Mouse (Mus musculus): ENCODE results near the gene Fam3c. TPM values are rescaled to one million over a fixed set of nuclear protein-coding genes. Genes with fewer than 3 reads are reported as not detected.

Gene Fam3c
- 31.2 and 34.3 TPM in 2 replicates for polyA plus RNA-seq (2014; fragmentation: Nextera tagmentation; extraction: Ambion mirVana)

DNA sequence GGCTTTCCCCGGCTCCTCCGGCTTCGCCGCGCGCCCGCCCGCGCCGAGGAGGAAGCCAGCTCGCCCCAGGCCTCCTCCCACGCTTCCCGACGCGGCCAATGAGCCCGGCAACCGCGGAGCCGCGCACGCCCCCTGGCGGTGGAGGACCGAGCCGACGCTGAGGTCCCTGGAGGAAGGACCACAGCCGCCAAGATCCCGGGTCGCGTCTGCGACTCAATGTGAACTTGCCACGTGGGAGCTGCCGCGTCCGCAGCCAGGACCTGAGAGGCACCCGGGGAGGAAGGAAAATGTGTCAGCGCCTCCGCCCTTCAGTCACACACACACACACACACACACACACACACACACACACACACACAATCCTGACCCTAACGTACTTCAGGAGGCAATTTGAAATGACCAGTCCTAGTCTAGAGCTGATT is at the start of gene Fam3c:
TSS of gene Fam3c (minus strand) at position 158 of the 422 bp plus-strand sequence.
- WGBS, result under 1% methylated on average over 37 of the region's 38 CpGs
- Histone ChIP-seq H3K9ac (ENCODE audit: low read length) (peak within 1 kb of the TSS; percentile 89), H3K4me2 (peak within 1 kb of the TSS; percentile 60), H3K4me3 (ENCODE audit: low read depth, low read length) (peak within 1 kb of the TSS; percentile 70), H3K4me1 (ENCODE audit: control insufficient read depth, insufficient read depth, low read length) (peaks cover 3% of the 10 kb centered on the region; the same call in 1 of the 2 replicates), H3K27me3 (ENCODE audit: control insufficient read depth, insufficient read depth, low read length) (no peaks in the 10 kb centered on the region), H3K36me3 (ENCODE audit: control insufficient read depth, insufficient read depth, low read length) (no peaks in the 10 kb centered on the region), H3K27ac (ENCODE audit: low read depth, low read length) (peak within 1 kb of the TSS; percentile 72), H3K9me3 (ENCODE audit: control insufficient read depth, low read length) (no peaks in the 10 kb centered on the region)
- DNase-seq (ENCODE audit: low spot score, missing footprints), result peak; percentile 100
- peak; percentile 99 for ATAC-seq (ENCODE audit: low FRiP score)

DNA sequence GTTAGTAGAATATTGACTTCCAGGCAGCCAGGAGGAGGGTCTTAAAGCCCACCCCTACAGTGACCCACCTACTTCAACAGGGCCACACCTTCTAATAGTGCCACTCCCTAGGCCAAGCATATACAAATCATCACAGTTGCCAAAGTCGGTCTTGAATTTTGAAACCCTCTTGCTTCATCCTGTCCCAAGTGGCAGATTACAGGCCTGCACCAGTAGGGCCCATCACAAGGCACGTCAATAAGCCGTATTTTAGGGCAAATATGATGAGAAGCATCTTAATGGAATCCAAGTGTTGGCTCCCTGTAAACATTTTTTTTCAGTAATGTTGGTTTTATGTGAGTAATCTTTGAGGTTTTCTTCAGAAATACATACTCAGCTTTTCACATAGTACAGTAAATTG is 49.0 kb upstream of the Fam3c start:
- H3K4me2 ChIP-seq, result no peak overlapping the region
- ATAC-seq (ENCODE audit: low FRiP score), result no peak
- 88% methylated on average over 3 of the region's 3 CpGs for WGBS

DNA sequence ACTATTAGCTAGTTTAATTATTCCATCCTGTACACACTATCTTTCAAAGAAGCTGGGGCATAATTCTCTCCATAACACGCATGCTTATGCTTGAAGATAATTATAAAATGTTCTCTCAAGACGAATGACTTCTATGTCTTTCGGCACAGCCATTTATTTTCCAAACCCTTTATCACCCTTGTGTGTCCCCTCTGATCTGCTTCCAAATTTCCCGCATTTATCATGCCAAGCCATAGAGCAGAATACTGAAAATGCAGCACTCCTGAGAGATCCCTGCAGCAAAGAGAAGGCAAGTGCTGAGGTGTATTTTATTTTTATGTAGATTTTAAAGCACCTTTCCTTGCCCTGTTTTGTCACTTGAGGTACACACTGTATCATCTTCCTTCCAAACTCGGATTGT is 47.7 kb upstream of the Fam3c start:
- DNase-seq (ENCODE audit: low spot score, missing footprints), result no peak
- 91% methylated on average over 5 of the region's 5 CpGs for WGBS
- Histone ChIP-seq H3K27me3 (ENCODE audit: control insufficient read depth, insufficient read depth, low read length) (no peaks in the 10 kb centered on the region), H3K4me3 (ENCODE audit: low read depth, low read length) (no peak overlapping the region), H3K4me2 (no peak overlapping the region), H3K9me3 (ENCODE audit: control insufficient read depth, low read length) (no peaks in the 10 kb centered on the region), H3K36me3 (ENCODE audit: control insufficient read depth, insufficient read depth, low read length) (no peaks in the 10 kb centered on the region), H3K4me1 (ENCODE audit: control insufficient read depth, insufficient read depth, low read length) (no peaks in the 10 kb centered on the region), H3K27ac (ENCODE audit: low read depth, low read length) (no peak overlapping the region), H3K9ac (ENCODE audit: low read length) (no peak overlapping the region)
- ATAC-seq (ENCODE audit: low FRiP score), result no peak

More for the DNA sequence above, 49.0 kb upstream of the Fam3c start:
- H3K9ac ChIP-seq (ENCODE audit: low read length), result no peak overlapping the region
- no peak for DNase-seq (ENCODE audit: low spot score, missing footprints)
- no peaks in the 10 kb centered on the region for H3K36me3 ChIP-seq (ENCODE audit: control insufficient read depth, insufficient read depth, low read length)
- H3K27me3 ChIP-seq (ENCODE audit: control insufficient read depth, insufficient read depth, low read length), result no peaks in the 10 kb centered on the region
- no peaks in the 10 kb centered on the region for H3K4me1 ChIP-seq (ENCODE audit: control insufficient read depth, insufficient read depth, low read length)
- H3K4me3 ChIP-seq (ENCODE audit: low read depth, low read length), result no peak overlapping the region
- H3K27ac ChIP-seq (ENCODE audit: low read depth, low read length), result no peak overlapping the region
- no peaks in the 10 kb centered on the region for H3K9me3 ChIP-seq (ENCODE audit: control insufficient read depth, low read length)

DNA sequence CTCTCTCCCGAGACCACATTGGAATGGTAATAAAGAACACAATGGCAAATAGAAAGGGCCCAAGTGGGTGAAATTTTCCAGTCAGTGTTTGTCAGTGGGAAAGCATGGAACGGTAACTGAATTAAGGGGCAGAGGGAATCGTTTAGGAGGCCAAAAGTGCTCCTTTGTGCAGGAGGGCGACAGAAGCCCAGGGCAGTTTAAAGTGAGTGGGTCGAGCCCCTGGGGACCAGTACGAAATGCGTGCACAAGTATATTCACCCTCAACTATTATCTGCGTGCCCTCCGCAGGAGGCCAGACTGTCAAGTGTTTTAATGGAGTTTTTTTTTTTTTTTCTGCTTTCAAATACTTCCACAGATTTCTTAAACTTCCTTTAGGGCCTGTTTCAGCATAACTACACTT is 47.3 kb upstream of the Fam3c start:
- Histone ChIP-seq H3K4me2 (no peak overlapping the region), H3K36me3 (ENCODE audit: control insufficient read depth, insufficient read depth, low read length) (no peaks in the 10 kb centered on the region), H3K27ac (ENCODE audit: low read depth, low read length) (no peak overlapping the region), H3K27me3 (ENCODE audit: control insufficient read depth, insufficient read depth, low read length) (no peaks in the 10 kb centered on the region), H3K9me3 (ENCODE audit: control insufficient read depth, low read length) (no peaks in the 10 kb centered on the region), H3K9ac (ENCODE audit: low read length) (no peak overlapping the region), H3K4me1 (ENCODE audit: control insufficient read depth, insufficient read depth, low read length) (no peaks in the 10 kb centered on the region), H3K4me3 (ENCODE audit: low read depth, low read length) (no peak overlapping the region)
- DNase-seq (ENCODE audit: low spot score, missing footprints) (no peak), ATAC-seq (ENCODE audit: low FRiP score) (no peak)
- WGBS, result 72% methylated on average over 9 of the region's 9 CpGs

DNA sequence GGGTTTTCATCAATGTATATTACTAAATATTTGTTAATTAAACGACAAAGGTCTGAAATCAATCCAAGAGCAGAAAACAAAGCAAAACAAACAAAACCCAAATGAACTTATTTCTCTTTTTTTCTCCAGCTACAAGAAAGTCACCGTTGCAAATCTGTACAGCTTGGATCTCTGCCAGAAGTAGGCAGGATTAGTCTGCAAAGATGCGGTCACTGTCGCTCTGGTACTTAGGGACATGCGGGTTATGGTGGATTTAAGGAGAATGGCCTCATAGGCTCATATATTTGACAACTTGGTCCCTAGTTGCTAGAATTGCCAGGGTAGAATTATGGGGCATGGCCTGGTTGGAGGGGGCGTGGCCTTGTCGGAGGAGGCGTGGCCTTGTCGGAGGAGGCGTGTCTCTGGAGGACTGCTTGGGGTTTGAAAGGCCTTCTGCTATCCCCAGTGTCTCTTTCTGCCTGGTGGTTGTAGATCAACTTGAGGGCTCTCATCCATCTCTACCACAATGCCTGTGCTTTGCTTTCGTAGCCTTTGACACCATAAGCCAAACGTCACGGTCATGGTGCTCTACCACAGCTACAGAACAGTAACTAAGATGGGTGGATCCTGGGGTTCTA is 46.6 kb upstream of the Fam3c start:
- H3K36me3 ChIP-seq (ENCODE audit: control insufficient read depth, insufficient read depth, low read length), result no peaks in the 10 kb centered on the region
- no peaks in the 10 kb centered on the region for H3K4me1 ChIP-seq (ENCODE audit: control insufficient read depth, insufficient read depth, low read length)
- no peaks in the 10 kb centered on the region for H3K27me3 ChIP-seq (ENCODE audit: control insufficient read depth, insufficient read depth, low read length)
- WGBS, result 86% methylated on average over 13 of the region's 13 CpGs
- no peaks in the 10 kb centered on the region for H3K9me3 ChIP-seq (ENCODE audit: control insufficient read depth, low read length)
- no peak overlapping the region for H3K4me2 ChIP-seq
- ATAC-seq (ENCODE audit: low FRiP score) (no peak), DNase-seq (ENCODE audit: low spot score, missing footprints) (no peak)
- H3K27ac ChIP-seq (ENCODE audit: low read depth, low read length), result no peak overlapping the region
- H3K4me3 ChIP-seq (ENCODE audit: low read depth, low read length), result no peak overlapping the region
- no peak overlapping the region for H3K9ac ChIP-seq (ENCODE audit: low read length)

DNA sequence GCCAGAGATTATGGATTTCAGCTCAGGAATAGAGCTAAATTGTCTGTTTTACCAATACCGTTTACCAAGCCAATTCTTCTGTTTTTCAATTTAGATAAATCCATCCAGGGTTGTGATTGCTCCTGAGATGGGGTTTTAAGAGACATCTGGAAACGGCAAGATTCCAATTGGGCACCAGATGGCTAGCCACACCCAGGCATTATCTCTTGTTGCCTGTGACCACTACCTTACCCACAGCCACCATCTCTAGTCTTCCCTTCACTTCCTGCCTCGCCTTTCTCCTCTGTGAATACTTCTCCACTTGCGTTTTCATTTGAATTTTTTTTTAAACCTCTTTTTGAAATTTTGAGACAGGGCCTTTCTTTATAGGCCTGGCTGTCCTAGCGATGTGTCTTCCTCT is 46.0 kb upstream of the Fam3c start:
- no peak overlapping the region for H3K9ac ChIP-seq (ENCODE audit: low read length)
- H3K4me1 ChIP-seq (ENCODE audit: control insufficient read depth, insufficient read depth, low read length), result no peaks in the 10 kb centered on the region
- no peak for DNase-seq (ENCODE audit: low spot score, missing footprints)
- H3K9me3 ChIP-seq (ENCODE audit: control insufficient read depth, low read length), result no peaks in the 10 kb centered on the region
- ATAC-seq (ENCODE audit: low FRiP score), result no peak
- 84% methylated on average over 5 of the region's 5 CpGs for WGBS
- H3K36me3 ChIP-seq (ENCODE audit: control insufficient read depth, insufficient read depth, low read length), result no peaks in the 10 kb centered on the region
- H3K27ac ChIP-seq (ENCODE audit: low read depth, low read length), result no peak overlapping the region
- H3K4me2 ChIP-seq, result no peak overlapping the region
- no peak overlapping the region for H3K4me3 ChIP-seq (ENCODE audit: low read depth, low read length)
- H3K27me3 ChIP-seq (ENCODE audit: control insufficient read depth, insufficient read depth, low read length), result no peaks in the 10 kb centered on the region

DNA sequence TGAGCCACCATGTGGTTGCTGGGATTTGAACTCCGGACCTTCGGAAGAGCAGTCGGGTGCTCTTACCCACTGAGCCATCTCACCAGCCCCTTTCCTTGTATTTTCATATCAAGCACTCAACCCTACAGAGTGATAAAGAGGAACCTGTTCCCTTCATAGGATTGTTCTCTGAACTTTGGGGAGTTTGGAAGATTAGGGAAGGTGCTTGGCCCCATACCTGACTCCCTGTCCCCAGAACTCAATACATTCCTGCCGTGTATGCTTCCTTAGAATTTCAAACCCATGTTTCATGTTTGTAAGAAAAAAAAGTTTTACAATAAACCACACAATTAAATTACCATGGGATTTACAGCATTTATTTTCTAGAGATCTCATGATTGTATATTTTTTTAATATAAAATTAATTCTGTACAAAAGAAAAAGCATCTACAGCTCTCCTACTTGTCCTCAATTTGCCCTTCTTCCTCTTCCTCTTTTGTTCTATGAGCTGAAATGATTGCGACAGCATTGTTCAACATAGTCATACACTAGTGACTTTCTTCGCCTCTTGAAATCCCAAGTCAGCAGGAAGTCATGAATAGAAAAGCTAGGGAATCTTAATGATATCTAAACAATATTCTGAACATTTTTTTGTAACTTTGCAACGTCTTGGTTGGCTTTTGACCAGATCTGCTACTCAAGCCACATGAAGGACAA is 42.2 kb upstream of the Fam3c start:
- Histone ChIP-seq H3K4me3 (ENCODE audit: low read depth, low read length) (no peak overlapping the region), H3K4me2 (no peak overlapping the region), H3K9me3 (ENCODE audit: control insufficient read depth, low read length) (no peaks in the 10 kb centered on the region), H3K27ac (ENCODE audit: low read depth, low read length) (no peak overlapping the region), H3K27me3 (ENCODE audit: control insufficient read depth, insufficient read depth, low read length) (no peaks in the 10 kb centered on the region), H3K4me1 (ENCODE audit: control insufficient read depth, insufficient read depth, low read length) (no peaks in the 10 kb centered on the region), H3K36me3 (ENCODE audit: control insufficient read depth, insufficient read depth, low read length) (no peaks in the 10 kb centered on the region), H3K9ac (ENCODE audit: low read length) (no peak overlapping the region)
- WGBS, result 93% methylated on average over 7 of the region's 7 CpGs
- DNase-seq (ENCODE audit: low spot score, missing footprints) (no peak), ATAC-seq (ENCODE audit: low FRiP score) (no peak)

DNA sequence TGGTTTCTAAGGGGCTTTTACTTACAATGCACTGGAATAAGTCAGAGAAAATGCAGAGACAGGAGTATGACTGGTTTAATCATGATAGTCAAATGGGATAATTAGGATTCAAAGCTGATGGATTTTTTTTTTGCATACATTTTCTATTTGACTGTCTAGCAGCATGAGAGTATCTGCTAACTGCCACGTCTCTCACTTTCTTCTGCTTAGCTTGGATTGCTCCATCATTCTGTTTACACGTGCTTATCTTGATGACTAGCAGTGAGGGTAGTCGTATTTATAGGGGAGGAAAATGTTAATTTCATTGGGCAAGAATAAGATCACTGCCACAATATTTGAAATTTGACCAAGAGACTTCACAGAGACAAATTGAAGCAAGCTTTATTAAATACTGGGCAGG is 39.2 kb upstream of the Fam3c start:
- H3K9ac ChIP-seq (ENCODE audit: low read length), result no peak overlapping the region
- H3K4me3 ChIP-seq (ENCODE audit: low read depth, low read length), result no peak overlapping the region
- DNase-seq (ENCODE audit: low spot score, missing footprints) (no peak), ATAC-seq (ENCODE audit: low FRiP score) (no peak)
- H3K4me2 ChIP-seq, result no peak overlapping the region
- H3K9me3 ChIP-seq (ENCODE audit: control insufficient read depth, low read length), result no peaks in the 10 kb centered on the region
- no peaks in the 10 kb centered on the region for H3K4me1 ChIP-seq (ENCODE audit: control insufficient read depth, insufficient read depth, low read length)
- H3K27ac ChIP-seq (ENCODE audit: low read depth, low read length), result no peak overlapping the region
- H3K27me3 ChIP-seq (ENCODE audit: control insufficient read depth, insufficient read depth, low read length), result no peaks in the 10 kb centered on the region
- H3K36me3 ChIP-seq (ENCODE audit: control insufficient read depth, insufficient read depth, low read length), result no peaks in the 10 kb centered on the region
- 82% methylated on average over 3 of the region's 3 CpGs for WGBS

DNA sequence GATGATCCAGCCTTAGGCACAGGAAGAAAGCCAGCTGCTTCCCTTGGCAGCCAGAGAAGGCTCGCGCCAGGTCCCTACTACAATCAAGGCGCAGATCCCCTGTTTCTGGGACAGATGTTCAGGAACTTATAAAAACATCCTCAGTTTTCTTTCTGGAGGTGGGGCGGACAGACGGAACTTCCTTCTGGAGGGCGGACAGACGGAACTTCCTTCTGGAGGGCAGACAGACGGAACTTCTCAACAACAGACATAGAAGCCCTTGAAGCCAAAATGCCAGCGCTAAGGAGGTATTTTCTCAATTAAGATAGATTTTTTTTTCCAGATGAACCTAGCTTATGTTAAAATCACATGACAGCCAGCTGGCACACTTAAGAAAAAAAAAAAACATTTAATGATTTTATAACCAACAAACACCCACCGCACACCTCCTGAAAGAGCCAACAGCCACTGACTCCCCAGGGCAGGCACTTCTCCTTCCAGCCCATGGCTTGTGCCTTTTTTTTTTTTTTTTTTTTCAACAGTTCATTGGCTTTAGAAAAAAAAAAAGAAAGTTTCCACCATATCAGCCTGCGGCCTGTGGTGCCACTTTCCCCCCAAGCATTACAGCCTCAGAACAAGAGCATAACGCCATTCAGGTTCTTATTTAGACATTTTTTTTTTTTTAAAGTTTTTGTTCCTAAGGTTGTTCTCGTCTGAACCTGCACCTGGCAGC is 34.8 kb upstream of the Fam3c start:
- DNase-seq (ENCODE audit: low spot score, missing footprints) (no peak), ATAC-seq (ENCODE audit: low FRiP score) (no peak)
- WGBS, result 86% methylated on average over 13 of the region's 13 CpGs
- no peak overlapping the region for H3K9ac ChIP-seq (ENCODE audit: low read length)
- H3K4me1 ChIP-seq (ENCODE audit: control insufficient read depth, insufficient read depth, low read length), result no peaks in the 10 kb centered on the region
- no peaks in the 10 kb centered on the region for H3K36me3 ChIP-seq (ENCODE audit: control insufficient read depth, insufficient read depth, low read length)
- H3K4me2 ChIP-seq, result no peak overlapping the region
- no peaks in the 10 kb centered on the region for H3K9me3 ChIP-seq (ENCODE audit: control insufficient read depth, low read length)
- no peaks in the 10 kb centered on the region for H3K27me3 ChIP-seq (ENCODE audit: control insufficient read depth, insufficient read depth, low read length)
- no peak overlapping the region for H3K27ac ChIP-seq (ENCODE audit: low read depth, low read length)
- no peak overlapping the region for H3K4me3 ChIP-seq (ENCODE audit: low read depth, low read length)

Measured in midbrain, embryonic 11.5 days (tissue).